Mouse (Mus musculus): ENCODE measurements around the gene Hoxd3.

GRCm38 (mm10) chr2:74737578-74738070, 25.9 kb downstream of the Hoxd3 start:
- TF ChIP-seq POLR2A (IDR thresholded peaks at IDR 0.05; ENCODE audit: extremely low read depth, insufficient read depth, low read length) (no peak), CTCF (IDR thresholded peaks at IDR 0.05; ENCODE audit: low read depth, low read length) (no peak)
